Mouse (Mus musculus) ES-Bruce4 (cell line): ENCODE data around the gene Ldlrad3. TPM values are rescaled to one million over a fixed set of nuclear protein-coding genes. Genes with fewer than 3 reads are reported as not detected.

ENCODE experiments used
- H3K27ac ChIP-seq: 2 replicates; pipeline ENCODE4 v1.5.1; 2012; ENCODE audit warnings: low read length, inconsistent platforms; ENCODE audit not compliant: insufficient read depth
- H3K27me3 ChIP-seq: 2 replicates; pipeline ENCODE4 v1.6.1; 2012; ENCODE audit warnings: mild to moderate bottlenecking, low read length, inconsistent platforms; ENCODE audit not compliant: control insufficient read depth, poor library complexity, insufficient read depth, severe bottlenecking
- H3K36me3 ChIP-seq: 2 replicates; pipeline ENCODE4 v1.6.1; 2012; ENCODE audit warnings: inconsistent platforms, mild to moderate bottlenecking, low read length, moderate library complexity; ENCODE audit not compliant: control insufficient read depth, poor library complexity, insufficient read depth, severe bottlenecking
- H3K4me1 ChIP-seq: one replicate; pipeline ENCODE4 v1.8.1; 2011; ENCODE audit warnings: low read length; ENCODE audit not compliant: control insufficient read depth, insufficient read depth
- H3K4me3 ChIP-seq: 2 replicates; pipeline ENCODE4 v1.5.1; 2011; ENCODE audit warnings: low read depth, mild to moderate bottlenecking, low read length
- H3K9ac ChIP-seq: 2 replicates; pipeline ENCODE4 v1.6.1; 2012; ENCODE audit warnings: low read depth, mild to moderate bottlenecking, inconsistent platforms; ENCODE audit not compliant: poor library complexity, severe bottlenecking
- H3K9me3 ChIP-seq: replicated peaks from 2 replicates; pipeline ENCODE4 v1.6.1; 2012; ENCODE audit warnings: mild to moderate bottlenecking, low read length, inconsistent platforms; ENCODE audit not compliant: control insufficient read depth, poor library complexity, insufficient read depth, severe bottlenecking
- CTCF ChIP-seq: IDR thresholded peaks from one replicate; pipeline ENCODE4 v1.8.1; 2011; ENCODE audit warnings: low read depth, low read length
- EP300 ChIP-seq: IDR thresholded peaks from 2 replicates; pipeline ENCODE4 v1.6.1; 2011; ENCODE audit warnings: low read depth, low read length; ENCODE audit not compliant: insufficient read depth
- POLR2A ChIP-seq: IDR thresholded peaks from one replicate; pipeline ENCODE4 v1.8.1; 2011; ENCODE audit warnings: low read length; ENCODE audit not compliant: insufficient read depth
- polyA plus RNA-seq: library from polyadenylated mRNA; stranded (reverse); fragments of >200 nt; gene quantifications from 2 replicates; pipeline ENCODE4 v1.2.4, GENCODE M21; 2011; ENCODE audit warnings: low read depth; ENCODE audit not compliant: missing spikeins, insufficient read depth, insufficient read length

The Ldlrad3 gene
- polyA plus RNA-seq, 1 experiment = 15.7 TPM

DNA sequence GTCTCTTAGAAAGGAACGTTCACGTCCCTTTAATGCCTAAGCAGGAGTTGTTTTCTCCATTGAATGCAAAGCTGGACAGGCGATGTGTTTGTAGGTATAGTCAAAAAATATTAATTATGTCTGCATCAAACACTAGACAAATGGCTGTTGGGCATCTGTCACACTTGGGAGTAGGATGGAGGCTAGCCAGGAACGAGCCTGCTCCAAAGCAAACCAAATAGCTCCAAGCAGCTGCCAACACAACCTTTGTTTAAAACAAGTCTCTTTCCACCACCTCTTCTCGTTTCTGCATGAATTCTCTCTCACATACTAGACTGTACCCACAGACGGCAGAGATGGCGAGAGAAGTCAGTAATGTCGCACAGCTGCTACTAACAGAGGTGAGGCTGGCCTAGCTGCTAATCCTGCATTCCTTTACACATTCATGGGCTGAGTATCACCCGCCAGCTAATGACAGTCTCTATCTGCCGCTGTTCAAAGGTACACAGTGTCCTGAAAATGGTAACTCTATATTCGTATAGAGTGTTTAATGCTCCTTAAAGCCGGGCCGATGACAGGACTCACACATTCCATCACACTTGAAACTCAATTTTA, 74.2 kb downstream of the Ldlrad3 start:
- Histone ChIP-seq H3K9me3 (no peaks in the 10 kb centered on the region), H3K4me3 (no peak overlapping the region), H3K9ac (no peak overlapping the region), H3K27me3 (no peaks in the 10 kb centered on the region), H3K4me1 (peaks cover 13% of the 10 kb centered on the region), H3K36me3 (no peaks in the 10 kb centered on the region), H3K27ac (no peak overlapping the region)
- TF ChIP-seq CTCF (no peak), POLR2A (no peak), EP300 (no peak)

DNA sequence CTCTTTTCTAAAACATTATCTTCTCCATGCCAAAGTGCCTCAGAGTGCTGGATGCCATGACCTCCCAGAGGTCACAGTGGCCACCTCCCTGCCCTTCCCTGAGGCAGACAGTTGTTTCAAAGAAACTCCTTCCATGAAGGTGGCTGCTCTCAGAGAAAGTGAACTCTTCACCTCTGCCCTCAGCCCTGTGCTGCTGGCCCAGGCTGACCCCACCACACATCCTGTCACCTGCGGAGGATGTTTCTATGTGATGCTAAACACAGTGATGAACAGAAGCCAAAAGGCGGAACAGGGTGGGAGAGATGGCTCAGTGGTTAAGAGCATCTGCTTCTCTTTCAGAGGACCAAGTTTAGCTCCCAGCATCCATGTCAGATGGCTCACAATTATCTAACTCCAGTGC, 75.9 kb downstream of the Ldlrad3 start:
- Histone ChIP-seq H3K27ac (no peak overlapping the region), H3K27me3 (no peaks in the 10 kb centered on the region), H3K9ac (no peak overlapping the region), H3K9me3 (no peaks in the 10 kb centered on the region), H3K36me3 (no peaks in the 10 kb centered on the region), H3K4me3 (no peak overlapping the region), H3K4me1 (peaks cover 8% of the 10 kb centered on the region)
- no peak for TF ChIP-seq CTCF
- TF ChIP-seq EP300 = peak; percentile 98
- no peak for TF ChIP-seq POLR2A

DNA sequence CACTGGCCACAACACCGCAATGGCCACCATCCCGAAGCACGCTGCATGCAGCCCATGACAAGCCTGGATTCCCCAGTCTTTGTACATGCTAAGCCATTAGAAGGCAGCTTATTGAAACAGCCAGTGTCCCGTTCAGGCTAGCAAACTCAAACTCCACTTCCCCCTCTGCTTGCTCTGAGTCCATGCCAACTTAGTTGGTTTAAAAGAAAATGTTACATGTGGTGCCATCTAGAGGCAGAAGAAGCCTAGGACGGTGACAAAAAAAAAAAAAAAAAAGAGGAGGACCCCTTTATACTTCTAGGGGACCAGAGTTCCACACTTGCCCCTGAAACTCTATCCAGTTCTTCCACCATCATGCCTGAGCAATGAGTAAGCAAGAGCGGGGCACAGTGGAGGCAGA, 78.9 kb downstream of the Ldlrad3 start:
- Histone ChIP-seq H3K27me3 (no peaks in the 10 kb centered on the region), H3K36me3 (no peaks in the 10 kb centered on the region), H3K27ac (no peak overlapping the region), H3K4me3 (no peak overlapping the region), H3K4me1 (peaks cover 2% of the 10 kb centered on the region), H3K9ac (no peak overlapping the region), H3K9me3 (no peaks in the 10 kb centered on the region)
- TF ChIP-seq CTCF (no peak), POLR2A (no peak), EP300 (no peak)

DNA sequence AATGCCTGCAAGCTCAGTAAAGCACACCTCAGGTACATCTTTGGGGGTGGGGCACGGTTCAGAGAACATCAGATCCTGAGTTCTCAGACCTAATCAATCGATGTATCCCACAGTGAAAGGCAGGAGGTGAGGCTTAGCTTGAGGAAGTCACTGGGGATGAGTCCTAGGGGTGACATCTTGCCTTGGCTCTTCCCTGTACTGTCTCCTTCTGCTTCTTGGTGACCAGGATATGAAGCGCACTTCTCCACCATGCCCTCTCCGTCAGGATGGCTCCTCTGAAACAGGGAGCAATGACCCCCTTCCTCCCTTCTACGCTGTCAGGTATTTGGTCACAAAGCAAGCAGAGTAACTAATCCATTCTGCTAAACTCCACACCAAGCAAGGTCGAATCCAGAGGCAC, 79.5 kb downstream of the Ldlrad3 start:
- TF ChIP-seq EP300 = no peak
- TF ChIP-seq CTCF = no peak
- no peak for TF ChIP-seq POLR2A
- Histone ChIP-seq H3K27me3 (no peaks in the 10 kb centered on the region), H3K9ac (no peak overlapping the region)

DNA sequence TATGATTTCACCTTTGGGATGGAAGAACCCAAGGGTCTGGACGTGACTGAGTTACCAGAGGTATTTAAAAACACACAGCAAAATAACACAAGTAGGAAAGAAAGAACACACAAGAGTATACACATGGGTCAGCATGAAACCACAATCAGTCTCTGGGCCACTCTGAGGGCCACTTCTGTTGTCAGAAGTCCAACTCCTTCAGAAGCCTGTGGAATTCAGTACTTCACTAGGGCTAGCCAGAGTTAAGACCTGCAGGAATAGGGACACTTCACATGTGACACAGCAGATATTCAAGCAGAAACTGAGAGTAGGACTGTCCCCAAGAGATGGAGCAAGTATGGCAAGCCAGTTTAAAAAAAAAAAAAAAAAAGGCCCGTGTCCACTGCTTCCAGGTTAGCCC, 80.7 kb downstream of the Ldlrad3 start:
- H3K9ac ChIP-seq = no peak overlapping the region
- H3K4me1 ChIP-seq = peaks cover 2% of the 10 kb centered on the region
- no peaks in the 10 kb centered on the region for H3K9me3 ChIP-seq
- no peak for TF ChIP-seq EP300
- no peak for TF ChIP-seq POLR2A
- no peak for TF ChIP-seq CTCF
- H3K27ac ChIP-seq = no peak overlapping the region
- H3K4me3 ChIP-seq = no peak overlapping the region
- H3K27me3 ChIP-seq = no peaks in the 10 kb centered on the region
- no peaks in the 10 kb centered on the region for H3K36me3 ChIP-seq

More for the DNA sequence above, 79.5 kb downstream of the Ldlrad3 start:
- H3K36me3 ChIP-seq = no peaks in the 10 kb centered on the region
- H3K4me3 ChIP-seq = no peak overlapping the region
- peaks cover 2% of the 10 kb centered on the region for H3K4me1 ChIP-seq
- no peak overlapping the region for H3K27ac ChIP-seq
- H3K9me3 ChIP-seq = no peaks in the 10 kb centered on the region

DNA sequence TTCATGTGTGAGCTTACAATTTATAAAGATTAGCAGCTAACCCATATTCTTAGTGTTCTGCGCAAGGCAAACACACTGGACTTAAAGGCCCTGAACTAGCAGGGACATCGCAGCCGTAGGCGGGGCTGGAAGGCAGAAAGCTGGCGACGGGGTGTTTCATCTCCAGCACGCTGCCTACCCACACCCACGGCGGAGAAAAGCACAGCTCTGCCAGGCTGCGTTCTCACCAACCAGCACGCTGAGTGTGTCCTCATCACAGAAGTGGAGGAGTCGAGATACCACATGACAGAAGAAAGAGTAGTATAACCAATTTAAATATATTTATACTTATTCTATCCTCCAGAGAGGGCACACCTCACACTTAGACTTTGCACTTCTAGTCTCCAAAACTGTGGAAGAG, 82.2 kb downstream of the Ldlrad3 start:
- TF ChIP-seq CTCF = no peak
- TF ChIP-seq POLR2A = no peak
- TF ChIP-seq EP300 = no peak
- H3K4me3 ChIP-seq = no peak overlapping the region
- H3K36me3 ChIP-seq = no peaks in the 10 kb centered on the region

More for the DNA sequence above, 82.2 kb downstream of the Ldlrad3 start:
- Histone ChIP-seq H3K9me3 (no peaks in the 10 kb centered on the region), H3K4me1 (no peaks in the 10 kb centered on the region), H3K27ac (no peak overlapping the region), H3K27me3 (no peaks in the 10 kb centered on the region), H3K9ac (no peak overlapping the region)
